Mouse (Mus musculus) spleen, postnatal 36 days (tissue): Measurements from ENCODE around the gene Mapk8ip3.
A peak's percentile ranks its signal among the peaks of the same experiment; 100 is the strongest.

Experiments used
- DNase-seq, 2 experiments: peaks; one replicate each; pipeline ENCODE4 v3.0.0; 2022; ENCODE audit warnings: low spot score in 2 of 2, mixed read lengths in 1 of 2

Gene Mapk8ip3

GRCm38 (mm10) chr17:24850065-24850772, 86.6 kb downstream of the Mapk8ip3 start, which contains the start of gene Fahd1:
Gene Fahd1 (minus strand): TSS chr17:24850364.
- DNase-seq, result peak; percentile 96 to 98

- no peak for DNase-seq
These were observed 87.1 kb downstream of the Mapk8ip3 start for GRCm38 (mm10) chr17:24849733-24850064.

- DNase-seq, result peak; percentile 29 to 48
These were observed 88.2 kb downstream of the Mapk8ip3 start for GRCm38 (mm10) chr17:24848600-24849031.

- no peak for DNase-seq
These were observed 89.4 kb downstream of the Mapk8ip3 start for GRCm38 (mm10) chr17:24847386-24847785.

- no peak for DNase-seq
These were observed 92.3 kb downstream of the Mapk8ip3 start for GRCm38 (mm10) chr17:24844525-24844924.

- DNase-seq, result no peak
These were observed 94.1 kb downstream of the Mapk8ip3 start for GRCm38 (mm10) chr17:24842631-24843030.
